In the genomic region with DNA sequence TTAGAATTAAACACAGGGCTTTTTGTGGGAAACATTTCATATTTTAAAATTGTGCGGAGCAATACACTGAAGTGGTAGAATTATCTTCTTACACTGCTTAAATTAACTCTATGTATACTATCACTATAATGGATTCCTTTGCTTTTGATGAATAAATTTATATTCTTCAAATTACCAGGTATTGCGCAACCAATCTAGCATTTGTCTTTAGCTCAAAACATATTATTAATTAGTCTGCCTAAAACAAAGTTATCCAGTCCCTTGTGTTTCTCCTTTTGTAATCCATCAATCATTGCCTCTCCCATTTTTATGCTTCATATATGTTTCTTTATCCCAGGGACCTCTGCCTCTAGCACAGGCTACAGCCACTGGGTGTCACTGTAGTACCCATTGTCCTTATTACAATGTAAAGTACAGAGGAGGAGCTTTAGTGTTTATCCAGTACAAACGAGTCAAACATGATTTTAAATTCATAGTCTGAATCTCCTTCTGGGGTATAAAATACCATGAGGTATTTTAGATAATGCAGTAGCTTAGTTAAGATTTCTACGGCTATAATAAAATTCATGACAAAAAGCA, we compare ENCODE assay signal across 9 mouse cellular contexts.
DNase-seq lines count a peak whose midpoint lies in the region; ATAC-seq and TF ChIP-seq lines count a peak whose summit lies in the region.
"Had no signal": no experiment of that assay in that cellular context is flagged by ENCODE, and none has a peak within 500 bp of the region (broad histone marks: within the 10 kb centered on the region; RNA-seq: fewer than 3 reads in every experiment).

No protein-coding gene starts in this region.

- no peaks in the 10 kb centered on the region for H3K79me2 ChIP-seq in heart, adult 2 months (replicated peaks; ENCODE audit: control insufficient read depth, insufficient read depth, low read length)

- no peaks in the 10 kb centered on the region for H3K9me3 ChIP-seq in heart, embryonic 11.5 days (replicated peaks; ENCODE audit: control insufficient read depth, low read length)
- H3K9me3 ChIP-seq in midbrain, embryonic 14.5 days (ENCODE audit: control insufficient read depth, low read length), result no peaks in the 10 kb centered on the region
- H3K9me3 ChIP-seq in midbrain, embryonic 10.5 days (replicated peaks), result no peaks in the 10 kb centered on the region
- no peaks in the 10 kb centered on the region for H3K9me3 ChIP-seq in forebrain, postnatal 0 days (ENCODE audit: low read length)
- H3K9me3 ChIP-seq: limb, embryonic 13.5 days had no signal

- TF ChIP-seq CTCF in heart, adult 2 months (IDR thresholded peaks at IDR 0.05), result peak; percentile 30
- TF ChIP-seq CTCF in forebrain, postnatal 0 days (IDR thresholded peaks at IDR 0.05; ENCODE audit: low read depth), result peak; percentile 41

- no peak overlapping the region for H3K9ac ChIP-seq in heart, adult 2 months (ENCODE audit: low read depth, low read length)
- H3K9ac ChIP-seq in heart, embryonic 11.5 days (ENCODE audit: low read depth, low read length), result no peak overlapping the region
- no peak overlapping the region for H3K9ac ChIP-seq in midbrain, embryonic 14.5 days (replicated peaks; ENCODE audit: low read length)
- H3K9ac ChIP-seq in forebrain, postnatal 0 days, result no peak overlapping the region
- H3K9ac ChIP-seq: limb, embryonic 13.5 days had no signal

- ATAC-seq in heart, embryonic 11.5 days (replicated peaks; ENCODE audit: insufficient number of reproducible peaks, low FRiP score, low TSS enrichment), result no peak
- no peak for ATAC-seq in midbrain, embryonic 14.5 days (ENCODE audit: low FRiP score, low TSS enrichment)
- ATAC-seq in forebrain, postnatal 0 days, result no peak

- TF ChIP-seq POLR2A in heart, adult 2 months (IDR thresholded peaks at IDR 0.05; ENCODE audit: insufficient read depth, low read depth, low read length), result no peak

- intact Hi-C loops in heart, adult 2 months (cut with DNase I), result no loop called here

- WGBS in heart, adult 2 months, result 64% methylated on average over 4 of the region's 4 CpGs
- 66% methylated on average over 4 of the region's 4 CpGs for WGBS in heart, embryonic 11.5 days (ENCODE audit: insufficient replicate concordance)
- 70% methylated on average over 4 of the region's 4 CpGs for WGBS in midbrain, embryonic 14.5 days
- 68% methylated on average over 4 of the region's 4 CpGs for WGBS in midbrain, embryonic 10.5 days
- 59% methylated on average over 4 of the region's 4 CpGs for WGBS in forebrain, postnatal 0 days

- H3K27ac ChIP-seq in heart, adult 2 months, result no peak overlapping the region
- no peak overlapping the region for H3K27ac ChIP-seq in heart, embryonic 11.5 days (ENCODE audit: low read depth, low read length)
- H3K27ac ChIP-seq in midbrain, embryonic 14.5 days (replicated peaks; ENCODE audit: low read depth, low read length), result no peak overlapping the region
- H3K27ac ChIP-seq in midbrain, embryonic 10.5 days (replicated peaks), result no peak overlapping the region
- no peak overlapping the region for H3K27ac ChIP-seq in forebrain, postnatal 0 days (ENCODE audit: low read depth, low read length)
- H3K27ac ChIP-seq: limb, embryonic 13.5 days had no signal

- H3K4me1 ChIP-seq in heart, adult 2 months (ENCODE audit: control insufficient read depth, insufficient read depth, low read length), result no peaks in the 10 kb centered on the region
- no peaks in the 10 kb centered on the region for H3K4me1 ChIP-seq in heart, embryonic 11.5 days (ENCODE audit: control insufficient read depth, insufficient read depth, low read length)
- no peaks in the 10 kb centered on the region for H3K4me1 ChIP-seq in midbrain, embryonic 14.5 days (ENCODE audit: control insufficient read depth, insufficient read depth, low read length)
- H3K4me1 ChIP-seq in midbrain, embryonic 10.5 days, result no peaks in the 10 kb centered on the region
- no peaks in the 10 kb centered on the region for H3K4me1 ChIP-seq in forebrain, postnatal 0 days (ENCODE audit: insufficient read depth)
- H3K4me1 ChIP-seq: limb, embryonic 13.5 days had no signal

- no peak overlapping the region for H3K4me3 ChIP-seq in heart, adult 2 months
- H3K4me3 ChIP-seq in heart, embryonic 11.5 days (ENCODE audit: low read depth, low read length), result no peak overlapping the region
- H3K4me3 ChIP-seq in midbrain, embryonic 14.5 days (replicated peaks; ENCODE audit: low read depth, low read length), result no peak overlapping the region
- H3K4me3 ChIP-seq in midbrain, embryonic 10.5 days, result no peak overlapping the region
- no peak overlapping the region for H3K4me3 ChIP-seq in forebrain, postnatal 0 days (ENCODE audit: low read depth, low read length)
- H3K4me3 ChIP-seq: limb, embryonic 13.5 days had no signal

- no peaks in the 10 kb centered on the region for H3K36me3 ChIP-seq in heart, adult 2 months (ENCODE audit: control insufficient read depth, insufficient read depth, low read length)
- H3K36me3 ChIP-seq in heart, embryonic 11.5 days (ENCODE audit: control insufficient read depth, insufficient read depth, low read length), result no peaks in the 10 kb centered on the region
- no peaks in the 10 kb centered on the region for H3K36me3 ChIP-seq in midbrain, embryonic 14.5 days (ENCODE audit: control insufficient read depth, insufficient read depth, low read length)
- no peaks in the 10 kb centered on the region for H3K36me3 ChIP-seq in midbrain, embryonic 10.5 days
- no peaks in the 10 kb centered on the region for H3K36me3 ChIP-seq in forebrain, postnatal 0 days (ENCODE audit: insufficient read depth)
- H3K36me3 ChIP-seq: limb, embryonic 13.5 days had no signal

- H3K27me3 ChIP-seq in heart, adult 2 months (ENCODE audit: control insufficient read depth, insufficient read depth, low read length), result no peaks in the 10 kb centered on the region
- no peaks in the 10 kb centered on the region for H3K27me3 ChIP-seq in heart, embryonic 11.5 days (ENCODE audit: control insufficient read depth, insufficient read depth, low read length)
- no peaks in the 10 kb centered on the region for H3K27me3 ChIP-seq in midbrain, embryonic 14.5 days (ENCODE audit: control insufficient read depth, insufficient read depth, low read length)
- H3K27me3 ChIP-seq in midbrain, embryonic 10.5 days (ENCODE audit: low read depth, poor library complexity, severe bottlenecking), result no peaks in the 10 kb centered on the region
- no peaks in the 10 kb centered on the region for H3K27me3 ChIP-seq in forebrain, postnatal 0 days (ENCODE audit: insufficient read depth, low read length)
- H3K27me3 ChIP-seq: limb, embryonic 13.5 days had no signal

- no peak for TF ChIP-seq EP300 in heart, adult 2 months (IDR thresholded peaks at IDR 0.05; ENCODE audit: insufficient read depth, low read depth, low read length)

- DNase-seq in heart, adult 2 months, result no peak
- DNase-seq in midbrain, embryonic 14.5 days, result peak; percentile 51
- no peak for DNase-seq in midbrain, embryonic 10.5 days (ENCODE audit: low spot score)
- DNase-seq in cerebellum, adult 11 months, result peak; percentile 17
- peak; percentile 22 for DNase-seq in forebrain, postnatal 0 days
- no peak for DNase-seq in spleen, postnatal 4 days (ENCODE audit: low spot score in 2 of 2)
- no peak for DNase-seq in thymus, postnatal 36 days

- no peak overlapping the region for H3K4me2 ChIP-seq in heart, embryonic 11.5 days
- no peak overlapping the region for H3K4me2 ChIP-seq in midbrain, embryonic 14.5 days (ENCODE audit: low read length)
- H3K4me2 ChIP-seq in forebrain, postnatal 0 days (ENCODE audit: low read depth), result no peak overlapping the region
- H3K4me2 ChIP-seq: limb, embryonic 13.5 days had no signal

Comparison
In these comparisons a context has a peak if more than half of its experiments do, and no peak if none do; other contexts are left out.
1. DNase-seq: peak in midbrain, embryonic 14.5 days (single experiment), cerebellum, adult 11 months (single experiment) and forebrain, postnatal 0 days (single experiment); none in heart, adult 2 months (0 of 2), midbrain, embryonic 10.5 days (single experiment), spleen, postnatal 4 days (0 of 2) and thymus, postnatal 36 days (0 of 2).